Mouse (Mus musculus): ENCODE results near the gene Gtf2ird2. TPM values are rescaled to one million over a fixed set of nuclear protein-coding genes. Genes with fewer than 3 reads are reported as not detected.

Gene Gtf2ird2
- 1 to 10 TPM; 6.9 to 8.1 (median 7.2) TPM for total RNA-seq (2022)

GRCm38 (mm10) chr5:134183880-134184808, at the start of gene Gtf2ird2:
Gtf2ird2 (plus strand) TSS chr5:134184019.
- peak; percentile 97 to 98 for DNase-seq (ENCODE audit: low spot score in 2 of 2)

GRCm38 (mm10) chr5:134136022-134136421, 47.8 kb upstream of the Gtf2ird2 start:
- no peak for DNase-seq (ENCODE audit: low spot score in 2 of 2)

- no peak for DNase-seq (ENCODE audit: low spot score in 2 of 2)
Measured at GRCm38 (mm10) chr5:134137933-134138332, 45.9 kb upstream of the Gtf2ird2 start.

GRCm38 (mm10) chr5:134139429-134139828, 44.4 kb upstream of the Gtf2ird2 start:
- DNase-seq (ENCODE audit: low spot score in 2 of 2): no peak

GRCm38 (mm10) chr5:134141236-134141635, 42.6 kb upstream of the Gtf2ird2 start:
- DNase-seq (ENCODE audit: low spot score in 2 of 2): no peak

GRCm38 (mm10) chr5:134142381-134142780, 41.4 kb upstream of the Gtf2ird2 start:
- DNase-seq (ENCODE audit: low spot score in 2 of 2): no peak

GRCm38 (mm10) chr5:134144986-134145385, 38.8 kb upstream of the Gtf2ird2 start:
- no peak for DNase-seq (ENCODE audit: low spot score in 2 of 2)

GRCm38 (mm10) chr5:134147194-134147753, 36.5 kb upstream of the Gtf2ird2 start:
- no peak for DNase-seq (ENCODE audit: low spot score in 2 of 2)

- peak in 1 of 2 experiments; percentile 23 for DNase-seq (ENCODE audit: low spot score in 2 of 2)
Measured at GRCm38 (mm10) chr5:134148153-134148552, 35.7 kb upstream of the Gtf2ird2 start.

- no peak for DNase-seq (ENCODE audit: low spot score in 2 of 2)
Measured at GRCm38 (mm10) chr5:134151895-134152294, 31.9 kb upstream of the Gtf2ird2 start.

GRCm38 (mm10) chr5:134155916-134156466, 27.8 kb upstream of the Gtf2ird2 start:
- DNase-seq (ENCODE audit: low spot score in 2 of 2): no peak

GRCm38 (mm10) chr5:134164688-134165087, 19.1 kb upstream of the Gtf2ird2 start:
- no peak for DNase-seq (ENCODE audit: low spot score in 2 of 2)

GRCm38 (mm10) chr5:134166642-134167041, 17.2 kb upstream of the Gtf2ird2 start:
- no peak for DNase-seq (ENCODE audit: low spot score in 2 of 2)

- no peak for DNase-seq (ENCODE audit: low spot score in 2 of 2)
Measured at GRCm38 (mm10) chr5:134168033-134168432, 15.8 kb upstream of the Gtf2ird2 start.

- no peak for DNase-seq (ENCODE audit: low spot score in 2 of 2)
Measured at GRCm38 (mm10) chr5:134169231-134169630, 14.6 kb upstream of the Gtf2ird2 start.

- DNase-seq (ENCODE audit: low spot score in 2 of 2): no peak
Measured at GRCm38 (mm10) chr5:134170167-134170566, 13.7 kb upstream of the Gtf2ird2 start.

GRCm38 (mm10) chr5:134173206-134173605, 10.6 kb upstream of the Gtf2ird2 start:
- DNase-seq (ENCODE audit: low spot score in 2 of 2): no peak

GRCm38 (mm10) chr5:134175696-134176095, 8.1 kb upstream of the Gtf2ird2 start:
- DNase-seq (ENCODE audit: low spot score in 2 of 2): no peak

GRCm38 (mm10) chr5:134176169-134176881, 7.5 kb upstream of the Gtf2ird2 start, which contains the start of gene Rcc1l:
Rcc1l (minus strand) TSS chr5:134176774.
- peak; percentile 68 to 75 for DNase-seq (ENCODE audit: low spot score in 2 of 2)

- DNase-seq (ENCODE audit: low spot score in 2 of 2): no peak
Measured at GRCm38 (mm10) chr5:134178536-134178935, 5.3 kb upstream of the Gtf2ird2 start.

GRCm38 (mm10) chr5:134179871-134180270, 3.9 kb upstream of the Gtf2ird2 start:
- peak; percentile 61 for DNase-seq (ENCODE audit: low spot score in 2 of 2)

- DNase-seq (ENCODE audit: low spot score in 2 of 2): no peak
Measured at GRCm38 (mm10) chr5:134182172-134182571, 1.6 kb upstream of the Gtf2ird2 start.

Data from gastrocnemius, adult 8-10 months (tissue).